Mouse (Mus musculus) hindbrain, embryonic 13.5 days (tissue): ENCODE measurements around the gene Prss16. TPM values are rescaled to one million over a fixed set of nuclear protein-coding genes. Genes with fewer than 3 reads are reported as not detected.
"Not testable (repeated sequence)": the region's sequence is repeated elsewhere in the genome, so short reads cannot be mapped to it uniquely, and the experiment has no call there.

Experiments used
- ATAC-seq: fragments of 200-750 bp; cut with Nextera tagmentation; 2 replicates; pipeline ENCODE4 v1.8.0; 2017; ENCODE audit warnings: moderate TSS enrichment; ENCODE audit not compliant: low FRiP score
- H3K27ac ChIP-seq: fragments of 300-500 bp; sonication (generic); 2 replicates; pipeline ENCODE4 v1.5.1; 2015; ENCODE audit warnings: inconsistent platforms, mild to moderate bottlenecking, moderate library complexity
- H3K27me3 ChIP-seq: fragments of 300-500 bp; sonication (generic); 2 replicates; pipeline ENCODE4 v1.6.1; 2015; ENCODE audit warnings: mild to moderate bottlenecking, inconsistent platforms
- H3K36me3 ChIP-seq: fragments of 300-500 bp; sonication (generic); 2 replicates; pipeline ENCODE4 v1.6.1; 2015; ENCODE audit warnings: mild to moderate bottlenecking, inconsistent platforms
- H3K4me1 ChIP-seq: fragments of 300-500 bp; sonication (generic); replicated peaks from 2 replicates; pipeline ENCODE4 v1.6.1; 2015; ENCODE audit warnings: inconsistent platforms
- H3K4me2 ChIP-seq: fragments of 300-500 bp; sonication (generic); 2 replicates; pipeline ENCODE4 v1.6.1; 2015; ENCODE audit warnings: inconsistent platforms, mild to moderate bottlenecking, moderate library complexity
- H3K4me3 ChIP-seq: fragments of 300-500 bp; sonication (generic); 2 replicates; pipeline ENCODE4 v1.5.1; 2015; ENCODE audit warnings: mild to moderate bottlenecking, inconsistent platforms
- H3K9ac ChIP-seq: fragments of 300-500 bp; sonication (generic); 2 replicates; pipeline ENCODE4 v1.6.1; 2015; ENCODE audit warnings: mild to moderate bottlenecking, inconsistent platforms
- H3K9me3 ChIP-seq: fragments of 300-500 bp; sonication (generic); 2 replicates; pipeline ENCODE4 v1.6.1; 2016; ENCODE audit warnings: inconsistent platforms
- WGBS: fragments of 180-500 bp; shearing (Covaris S2); methylation state at CpG from one replicate; pipeline ENCODE4 v1.1.7; 2015; 5-methylcytosine and 5-hydroxymethylcytosine counted together
- polyA plus RNA-seq: library from polyadenylated mRNA; unstranded; fragments of >200 nt; fragmentation: Nextera tagmentation; extraction: Ambion mirVana; gene quantifications from 2 replicates; pipeline ENCODE4 v1.2.1, GENCODE M21; 2015

Prss16 gene
- 0.12 and 0.14 TPM in 2 replicates for polyA plus RNA-seq

DNA sequence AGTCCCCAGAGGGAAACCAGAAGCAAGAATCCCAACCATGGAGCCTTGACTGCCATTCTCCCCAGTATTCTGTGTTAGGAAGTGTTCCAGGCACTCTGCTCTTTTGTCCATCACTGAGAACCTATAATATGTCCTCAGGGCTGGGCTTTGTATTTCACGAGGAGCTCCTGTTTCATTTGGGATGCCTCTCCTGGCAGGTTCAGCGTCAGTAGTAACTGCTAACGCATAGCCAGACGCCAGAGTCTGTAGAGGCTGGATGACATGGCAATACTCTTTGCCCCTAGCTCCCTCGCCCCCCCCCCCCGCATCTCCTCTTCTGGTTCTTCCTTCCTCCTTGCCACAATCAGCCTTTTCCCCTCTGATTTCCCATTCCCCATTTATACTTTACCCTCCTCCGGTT is at the start of gene Prss16:
Prss16 (minus strand) TSS at position 101 of the 400 bp plus-strand sequence.
- H3K27me3 ChIP-seq = peaks cover 96% of the 10 kb centered on the region
- H3K27ac ChIP-seq = no peak within 1 kb of the TSS
- no peaks in the 10 kb centered on the region for H3K36me3 ChIP-seq
- WGBS = 41% methylated on average over 6 of the region's 7 CpGs
- peaks cover 18% of the 10 kb centered on the region for H3K4me1 ChIP-seq
- no peaks in the 10 kb centered on the region for H3K9me3 ChIP-seq
- no peak within 1 kb of the TSS for H3K4me2 ChIP-seq
- no peak within 1 kb of the TSS for H3K4me3 ChIP-seq
- no peak within 1 kb of the TSS for H3K9ac ChIP-seq
- no peak for ATAC-seq

DNA sequence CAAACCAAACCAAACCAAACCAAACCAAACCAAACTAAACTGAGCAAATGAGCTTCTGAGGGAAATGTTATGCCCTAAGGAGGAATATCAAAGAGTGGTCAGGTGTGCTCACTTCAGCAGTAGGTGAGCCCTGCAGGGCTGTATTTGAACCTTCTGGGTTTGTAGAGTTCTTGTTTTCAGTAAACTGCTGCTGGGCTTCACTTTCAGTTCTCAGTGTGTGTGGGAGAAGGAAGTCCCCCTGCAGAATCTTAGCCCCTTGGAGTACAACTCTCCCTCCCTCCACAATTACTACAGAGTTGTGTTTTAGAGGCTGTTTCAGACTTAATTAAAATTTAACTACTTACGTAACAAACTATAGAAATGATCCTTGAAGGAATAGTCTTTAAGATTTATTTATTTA is 44.2 kb upstream of the Prss16 start:
- Histone ChIP-seq H3K4me2 (no peak overlapping the region), H3K27me3 (no peaks in the 10 kb centered on the region), H3K36me3 (no peaks in the 10 kb centered on the region), H3K4me1 (peaks cover 3% of the 10 kb centered on the region), H3K9me3 (no peaks in the 10 kb centered on the region), H3K4me3 (no peak overlapping the region), H3K9ac (no peak overlapping the region), H3K27ac (no peak overlapping the region)
- 98% methylated on average over 1 of the region's 1 CpGs for WGBS
- no peak for ATAC-seq

DNA sequence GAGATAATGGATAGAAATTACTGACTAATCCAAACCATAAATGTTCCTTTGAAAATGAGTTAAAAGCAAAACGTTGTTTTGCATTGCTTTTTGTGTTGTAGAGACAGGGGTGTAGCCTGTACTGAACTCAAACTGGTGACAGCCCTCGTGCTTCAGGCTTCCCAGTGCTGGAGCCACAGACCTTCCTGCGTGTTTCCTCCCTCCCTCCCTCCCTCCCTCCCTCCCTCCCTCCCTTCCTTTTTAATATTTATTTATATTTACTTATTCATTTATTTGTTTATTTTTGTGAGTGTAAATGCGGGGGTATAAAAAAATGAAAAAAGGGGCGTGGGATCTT is 41.9 kb upstream of the Prss16 start:
- Histone ChIP-seq H3K36me3 (no peaks in the 10 kb centered on the region), H3K4me1 (peaks cover 3% of the 10 kb centered on the region), H3K9me3 (no peaks in the 10 kb centered on the region), H3K27ac (peak overlapping the region; percentile 86), H3K27me3 (no peaks in the 10 kb centered on the region), H3K9ac (peak overlapping the region; percentile 69), H3K4me2 (peak overlapping the region; percentile 56), H3K4me3 (peak overlapping the region; percentile 54)
- WGBS = 16% methylated on average over 5 of the region's 5 CpGs
- peak; percentile 37; the same call in 1 of the 2 replicates for ATAC-seq

DNA sequence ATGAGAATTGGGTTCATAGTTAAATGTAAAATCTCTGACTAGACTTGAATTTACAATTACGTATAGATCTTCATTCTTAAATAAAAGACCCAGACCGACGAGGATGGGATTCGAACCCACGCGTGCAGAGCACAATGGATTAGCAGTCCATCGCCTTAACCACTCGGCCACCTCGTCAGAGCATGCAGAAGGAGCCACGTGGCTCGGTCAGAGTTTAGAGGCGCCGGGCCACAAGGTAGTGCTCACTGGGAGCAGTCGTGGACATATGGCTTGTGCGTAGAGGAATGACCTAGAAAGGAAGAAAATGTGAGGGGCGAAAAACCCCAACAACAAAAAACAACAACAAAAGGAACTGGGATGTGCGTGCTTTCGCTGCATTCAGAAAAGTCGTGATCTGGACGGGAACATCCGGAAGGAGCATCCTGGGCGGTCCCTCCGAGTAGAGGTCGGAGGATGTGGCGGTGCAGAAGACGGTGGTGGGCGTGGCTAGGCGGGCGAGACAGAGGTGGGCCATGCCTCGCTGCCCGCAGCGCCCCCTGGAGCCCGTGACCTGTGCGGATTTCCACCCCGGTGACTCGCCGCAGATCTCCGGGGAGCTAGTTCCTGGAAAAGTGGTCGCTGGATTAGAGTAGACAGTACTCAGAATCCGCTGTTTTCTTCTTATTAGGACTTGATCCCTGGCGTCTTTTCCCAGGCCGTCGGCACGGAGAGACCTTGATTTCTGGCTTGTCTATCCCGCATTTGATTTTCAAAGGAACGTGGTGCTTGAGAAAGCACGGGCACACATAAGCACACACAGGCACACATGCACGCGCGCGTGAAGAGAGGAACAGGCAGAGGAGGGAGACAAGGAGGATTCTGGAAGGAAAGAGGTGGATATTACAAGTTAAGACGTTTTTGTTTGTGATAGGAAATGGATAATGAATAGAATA is 41.3 kb upstream of the Prss16 start:
- Histone ChIP-seq H3K9me3 (no peaks in the 10 kb centered on the region), H3K9ac (peak overlapping the region; percentile 69), H3K4me3 (peak overlapping the region; percentile 54), H3K36me3 (no peaks in the 10 kb centered on the region), H3K4me1 (peaks cover 3% of the 10 kb centered on the region), H3K4me2 (peak overlapping the region; percentile 56), H3K27ac (peak overlapping the region; percentile 86), H3K27me3 (no peaks in the 10 kb centered on the region)
- peak; percentile 96 for ATAC-seq
- whole genome bisulfite sequencing = under 1% methylated on average over 52 of the region's 52 CpGs

DNA sequence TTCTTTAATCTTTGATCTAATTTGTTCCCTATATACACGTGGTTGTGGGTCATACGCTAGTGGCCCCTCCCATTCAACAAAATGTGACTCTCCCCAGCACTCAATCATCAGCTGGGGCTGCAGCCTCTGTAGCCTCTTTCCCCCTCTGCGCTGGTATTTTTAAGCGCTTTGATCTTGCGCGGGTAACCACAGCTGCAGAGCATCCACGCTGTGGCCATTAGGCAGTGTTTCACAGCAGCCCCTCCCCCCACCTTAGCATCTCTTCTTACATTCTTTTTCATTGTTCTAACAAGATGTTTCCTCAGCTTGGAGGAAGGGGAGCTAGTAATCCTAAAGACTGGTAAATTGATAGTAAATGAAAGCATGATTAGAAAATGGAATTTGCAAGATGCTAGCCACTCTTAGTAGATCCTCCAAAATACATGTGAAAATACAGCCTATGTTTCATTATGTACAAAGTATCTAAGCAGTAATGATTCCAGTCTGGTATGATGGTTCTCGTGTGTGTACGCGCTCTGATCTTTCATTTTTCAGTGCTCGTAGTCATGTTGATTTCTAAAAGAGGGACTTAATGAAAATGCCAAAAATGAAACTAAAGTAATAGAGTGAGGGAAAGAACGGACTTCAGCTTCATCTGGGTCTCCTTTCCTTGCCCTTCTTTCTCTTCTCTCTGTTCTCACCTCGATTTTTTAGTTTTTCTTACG is 40.3 kb upstream of the Prss16 start:
- peaks cover 3% of the 10 kb centered on the region for H3K4me1 ChIP-seq
- H3K36me3 ChIP-seq = no peaks in the 10 kb centered on the region
- H3K9ac ChIP-seq = peak overlapping the region; percentile 69
- H3K9me3 ChIP-seq = no peaks in the 10 kb centered on the region
- H3K27ac ChIP-seq = peak overlapping the region; percentile 86
- peak overlapping the region; percentile 54 for H3K4me3 ChIP-seq
- no peaks in the 10 kb centered on the region for H3K27me3 ChIP-seq
- peak; percentile 47 for ATAC-seq
- WGBS = 1% methylated on average over 14 of the region's 14 CpGs
- peak overlapping the region; percentile 56 for H3K4me2 ChIP-seq

DNA sequence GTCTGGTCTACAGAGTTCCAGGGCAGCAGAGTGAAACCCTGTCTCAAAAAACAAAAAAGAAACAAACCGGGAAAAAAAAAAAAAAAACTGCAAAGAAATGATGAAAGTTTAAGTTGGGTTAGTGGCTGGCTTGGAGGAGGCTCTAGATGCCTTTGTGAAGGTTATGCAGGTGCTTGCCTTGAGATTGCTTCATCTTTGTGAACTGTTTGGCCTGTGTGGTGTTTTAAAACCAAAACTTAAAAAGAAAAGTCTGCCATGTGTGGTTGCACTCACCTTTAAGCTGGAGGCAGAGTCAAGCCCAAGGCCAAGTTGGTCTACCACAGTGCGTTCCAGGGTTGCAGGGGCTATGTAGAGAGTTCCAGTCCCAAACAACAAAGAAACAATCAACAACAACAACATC is 39.5 kb upstream of the Prss16 start:
- WGBS = 81% methylated on average over 2 of the region's 2 CpGs
- Histone ChIP-seq H3K36me3 (no peaks in the 10 kb centered on the region), H3K9me3 (no peaks in the 10 kb centered on the region), H3K9ac (no peak overlapping the region), H3K4me2 (no peak overlapping the region), H3K4me3 (no peak overlapping the region), H3K27ac (no peak overlapping the region), H3K27me3 (no peaks in the 10 kb centered on the region), H3K4me1 (peaks cover 3% of the 10 kb centered on the region)
- no peak for ATAC-seq

DNA sequence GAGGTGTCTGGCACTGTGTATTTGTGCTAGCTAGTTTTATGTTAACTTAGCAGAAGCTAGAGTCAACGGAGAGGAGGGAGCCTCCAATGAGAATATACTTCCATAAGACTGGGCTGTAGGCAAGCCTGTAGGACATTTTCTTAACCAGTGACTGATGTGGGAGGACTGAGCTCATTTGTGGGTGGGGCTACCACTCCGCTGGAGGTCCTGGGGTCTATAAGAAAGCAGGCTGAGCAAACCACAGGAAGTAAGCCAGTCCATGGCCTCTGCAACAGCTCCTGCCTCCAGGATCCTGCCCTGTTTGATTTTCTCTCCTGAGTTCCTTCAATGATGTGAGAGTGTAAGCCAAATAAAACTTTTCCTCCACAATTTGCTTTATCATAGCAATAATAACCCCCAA is 35.8 kb upstream of the Prss16 start:
- Histone ChIP-seq H3K36me3 (no peaks in the 10 kb centered on the region), H3K4me2 (no peak overlapping the region), H3K9me3 (no peaks in the 10 kb centered on the region), H3K27me3 (no peaks in the 10 kb centered on the region), H3K27ac (no peak overlapping the region), H3K4me1 (peaks cover 19% of the 10 kb centered on the region), H3K9ac (no peak overlapping the region), H3K4me3 (no peak overlapping the region)
- no peak for ATAC-seq
- WGBS = 70% methylated on average over 2 of the region's 2 CpGs

DNA sequence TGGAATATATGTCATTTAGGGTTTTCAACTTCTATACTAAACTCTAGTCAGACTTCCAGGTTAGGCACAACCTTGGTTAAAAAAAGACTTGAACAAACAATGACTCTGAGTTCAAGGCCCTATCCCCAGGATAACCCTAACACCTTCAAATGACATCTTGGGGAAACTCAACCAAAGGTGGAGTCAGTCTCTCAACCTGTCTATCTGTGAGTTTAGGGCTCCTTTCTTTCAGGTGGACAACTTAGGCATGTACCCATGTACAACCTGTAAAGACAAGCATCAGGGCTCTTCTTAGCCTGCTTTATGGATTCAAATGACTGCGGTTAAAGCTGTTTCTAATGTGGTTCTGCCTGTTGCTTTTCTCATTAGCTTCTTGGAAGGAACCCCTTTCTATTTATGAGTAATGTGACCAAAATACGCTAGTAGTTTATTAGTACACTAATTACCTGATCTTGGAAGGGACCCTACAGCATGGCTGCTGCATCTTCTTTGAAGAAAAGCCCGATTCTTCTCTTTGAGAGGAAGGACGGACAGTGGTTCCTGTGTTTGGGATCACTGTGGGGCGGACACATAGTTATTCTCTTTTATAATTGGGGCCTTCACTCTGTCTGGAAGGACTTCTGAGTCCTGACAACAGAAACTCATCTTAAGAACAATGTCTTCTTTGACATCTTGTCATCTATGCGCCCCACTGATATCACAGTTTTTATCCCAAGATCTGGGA is 35.1 kb upstream of the Prss16 start:
- Histone ChIP-seq H3K9me3 (no peaks in the 10 kb centered on the region), H3K4me1 (peaks cover 22% of the 10 kb centered on the region), H3K4me2 (no peak overlapping the region), H3K4me3 (no peak overlapping the region), H3K9ac (no peak overlapping the region), H3K27ac (no peak overlapping the region), H3K36me3 (no peaks in the 10 kb centered on the region), H3K27me3 (no peaks in the 10 kb centered on the region)
- WGBS = 89% methylated on average over 6 of the region's 6 CpGs
- no peak for ATAC-seq

DNA sequence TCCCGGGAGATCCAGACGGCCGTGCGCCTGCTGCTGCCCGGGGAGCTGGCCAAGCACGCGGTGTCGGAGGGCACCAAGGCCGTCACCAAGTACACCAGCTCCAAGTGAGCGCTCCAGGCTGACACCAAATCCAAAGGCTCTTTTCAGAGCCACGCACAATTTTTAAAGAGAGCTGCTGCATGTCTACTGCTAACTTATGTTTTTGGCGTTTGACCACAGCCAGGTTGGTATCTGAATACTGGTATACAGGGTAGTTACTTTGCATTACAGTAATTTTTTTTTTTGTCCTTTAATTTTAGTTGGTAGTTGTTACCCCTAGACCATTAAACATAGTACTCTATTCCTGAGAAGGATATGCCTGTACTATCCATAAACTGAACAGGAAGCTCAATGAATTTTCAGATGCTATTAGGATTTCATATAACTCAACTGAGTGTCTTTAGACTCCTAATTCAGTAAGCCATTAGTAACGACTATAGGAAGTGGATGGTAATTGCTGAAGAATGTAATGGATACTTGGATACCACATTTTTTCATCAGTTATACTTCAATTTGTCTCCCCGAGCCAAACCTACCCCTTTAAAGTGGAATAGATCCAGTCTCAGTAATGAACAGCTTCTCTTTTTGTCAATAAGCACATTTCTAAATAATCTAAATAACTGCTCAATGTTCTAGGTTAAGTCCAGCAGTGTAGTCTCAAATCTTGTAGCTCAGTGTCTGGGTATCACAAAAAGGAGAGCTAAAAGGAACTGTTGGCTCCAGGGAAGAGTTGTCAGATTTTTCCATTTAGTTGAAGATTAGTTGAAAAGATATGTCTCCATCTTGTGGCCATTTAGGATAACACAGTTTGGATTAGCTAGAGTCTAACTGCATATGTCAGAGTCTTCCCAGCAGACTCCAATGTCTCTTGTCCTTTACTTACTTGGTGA is 34.2 kb upstream of the Prss16 start:
- Histone ChIP-seq H3K27ac (peak overlapping the region; percentile 88), H3K36me3 (no peaks in the 10 kb centered on the region), H3K4me3 (peak overlapping the region; percentile 40), H3K9me3 (no peaks in the 10 kb centered on the region), H3K9ac (peak overlapping the region; percentile 67), H3K4me1 (peaks cover 22% of the 10 kb centered on the region), H3K27me3 (no peaks in the 10 kb centered on the region), H3K4me2 (peak overlapping the region; percentile 69)
- 1% methylated on average over 14 of the region's 14 CpGs for WGBS
- peak; percentile 46 for ATAC-seq

DNA sequence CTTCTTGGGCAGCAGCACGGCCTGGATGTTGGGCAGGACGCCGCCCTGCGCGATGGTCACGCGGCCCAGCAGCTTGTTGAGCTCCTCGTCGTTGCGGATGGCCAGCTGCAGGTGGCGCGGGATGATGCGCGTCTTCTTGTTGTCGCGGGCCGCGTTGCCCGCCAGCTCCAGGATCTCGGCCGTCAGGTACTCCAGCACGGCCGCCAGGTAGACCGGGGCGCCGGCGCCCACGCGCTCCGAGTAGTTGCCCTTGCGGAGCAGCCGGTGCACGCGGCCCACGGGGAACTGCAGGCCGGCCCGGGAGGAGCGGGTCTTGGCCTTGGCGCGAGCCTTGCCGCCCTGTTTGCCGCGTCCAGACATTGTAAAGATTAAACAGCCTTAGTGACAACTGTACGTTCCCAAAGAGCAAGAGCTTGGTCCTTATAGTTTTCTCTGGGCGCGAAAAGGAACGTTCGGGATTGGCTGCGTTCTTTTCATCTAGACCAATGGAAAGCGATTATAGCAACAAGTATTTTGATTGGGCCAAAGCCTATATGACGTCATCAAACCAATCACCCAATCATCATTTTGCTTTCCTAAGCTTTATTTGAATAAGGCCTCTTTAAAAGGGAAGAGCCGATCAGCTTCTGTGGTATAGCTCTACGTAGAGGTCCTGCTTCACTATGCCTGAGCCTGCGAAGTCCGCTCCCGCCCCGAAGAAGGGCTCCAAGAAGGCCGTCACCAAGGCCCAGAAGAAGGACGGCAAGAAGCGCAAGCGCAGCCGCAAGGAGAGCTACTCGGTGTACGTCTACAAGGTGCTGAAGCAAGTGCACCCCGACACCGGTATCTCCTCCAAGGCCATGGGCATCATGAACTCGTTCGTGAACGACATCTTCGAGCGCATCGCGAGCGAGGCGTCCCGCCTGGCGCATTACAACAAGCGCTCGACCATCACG is 33.3 kb upstream of the Prss16 start, which contains the start of the genes Hist1h2ag and Hist1h2bj:
Hist1h2ag (minus strand) TSS at position 377 of the 935 bp plus-strand sequence.
Hist1h2bj (plus strand) TSS at position 647 of the 935 bp plus-strand sequence.
- peak; percentile 95 for ATAC-seq

More for the DNA sequence above, 33.3 kb upstream of the Prss16 start, which contains the start of the genes Hist1h2ag and Hist1h2bj:
- WGBS = 0% methylated on average over 43 of the region's 80 CpGs
- peak within 1 kb of the TSS; percentile 69 for H3K4me2 ChIP-seq
- H3K27me3 ChIP-seq, H3K36me3 ChIP-seq, H3K9me3 ChIP-seq: not testable (repeated sequence)
- peaks cover 22% of the 10 kb centered on the region for H3K4me1 ChIP-seq
- peak within 1 kb of the TSS; percentile 88 for H3K27ac ChIP-seq
- peak within 1 kb of the TSS; percentile 67 for H3K9ac ChIP-seq
- H3K4me3 ChIP-seq = peak within 1 kb of the TSS; percentile 40
